Mouse (Mus musculus) left cerebral cortex, postnatal 25 days (tissue): Measurements from ENCODE around the gene 6330403K07Rik. TPM values are rescaled to one million over a fixed set of nuclear protein-coding genes. Genes with fewer than 3 reads are reported as not detected.

Experiments
- DNase-seq, 2 experiments: peaks; one replicate each; pipeline ENCODE4 v3.0.0; 2022; ENCODE audit warnings: low spot score in 2 of 2, mixed read lengths in 1 of 2
- intact Hi-C: fragments of 180-260 bp; cut with DNase I; formaldehyde crosslinking; loops from one replicate; pipeline ENCODE4 v1.15.1; 2025
- total RNA-seq, 2 experiments: library from RNA; stranded (reverse); gene quantifications; 2 replicates each; pipeline ENCODE4 v1.2.3; 2021

6330403K07Rik gene
- total RNA-seq, 2 experiments from 2014 or later = 227 to 230 TPM

- intact Hi-C loops = loop anchor here (10.0 kb wide), 1 partner anchor 321 kb away; no protein-coding TSS in a partner anchor
- DNase-seq = no peak
Measured at GRCm38 (mm10) chr11:71003611-71004315, 29.6 kb downstream of the 6330403K07Rik start.

GRCm38 (mm10) chr11:71001167-71001566 is 32.1 kb downstream of the 6330403K07Rik start:
- DNase-seq = peak in 1 of 2 experiments; percentile 45
- intact Hi-C loops = loop anchor here (10.0 kb wide), 1 partner anchor 324 kb away; no protein-coding TSS in a partner anchor

GRCm38 (mm10) chr11:70982557-70983228 is 50.6 kb downstream of the 6330403K07Rik start, which contains the start of gene C1qbp:
TSS of gene C1qbp (minus strand) at chr11:70983026.
- DNase-seq = peak; percentile 93 to 94
- intact Hi-C loops = loop anchor here (1.0 kb wide), 1 partner anchor 70 kb away; no protein-coding TSS in a partner anchor

- DNase-seq = no peak
Measured at GRCm38 (mm10) chr11:70982030-70982429, 51.3 kb downstream of the 6330403K07Rik start.

More at GRCm38 (mm10) chr11:70982030-70982429, 51.3 kb downstream of the 6330403K07Rik start:
- intact Hi-C loops = no loop called here

Other genes starting within 250 kb of the 6330403K07Rik start
- gene Scimp, start 220.9 kb downstream of the 6330403K07Rik start, total RNA-seq = not detected
- gene Rabep1, start 188.7 kb downstream of the 6330403K07Rik start, total RNA-seq = 100 to 1,000 TPM; 128 to 130 TPM
- 10 to 100 TPM; 56.1 to 61.1 TPM for gene Nup88, start 63.5 kb downstream of the 6330403K07Rik start, total RNA-seq
- 10 to 100 TPM; 33.1 to 37.1 TPM for gene Rpain, start 63.3 kb downstream of the 6330403K07Rik start, total RNA-seq
- 10 to 100 TPM; 94.2 to 98.5 TPM for gene C1qbp, start 50.5 kb downstream of the 6330403K07Rik start, total RNA-seq
- gene Dhx33, start 29.1 kb downstream of the 6330403K07Rik start, total RNA-seq = 10 to 100 TPM; 26.9 to 27.2 TPM
- 10 to 100 TPM; 16.1 to 16.3 TPM for gene Mis12, start 13.9 kb downstream of the 6330403K07Rik start, total RNA-seq
- 10 to 100 TPM; 23.5 to 25.8 TPM for gene Derl2, start 13.7 kb downstream of the 6330403K07Rik start, total RNA-seq
- gene Nlrp1a, start 111.2 kb upstream of the 6330403K07Rik start, total RNA-seq = 1 to 10 TPM in 1 of 2 experiments, under 1 TPM in 1; 0.41 to 1.1 TPM
- gene Nlrp1b, start 197.2 kb upstream of the 6330403K07Rik start, total RNA-seq = under 1 TPM; 0.23 to 0.28 TPM